Mouse (Mus musculus) cortical plate, adult 2 months (tissue): ENCODE measurements around the gene Gng13.

Experiments
- CTCF ChIP-seq: fragments of 200-500 bp; IDR thresholded peaks from 2 replicates; pipeline ENCODE4 v1.5.1; 2011; ENCODE audit warnings: mild to moderate bottlenecking, control low read depth, low read length; ENCODE audit not compliant: insufficient read depth; ENCODE audit errors: extremely low read depth
- POLR2A ChIP-seq: fragments of 200-500 bp; IDR thresholded peaks from 2 replicates; pipeline ENCODE4 v1.6.1; 2011; ENCODE audit warnings: mild to moderate bottlenecking, low read length, control low read depth; ENCODE audit not compliant: insufficient read depth; ENCODE audit errors: extremely low read depth

- TF ChIP-seq CTCF, result no peak
- no peak for TF ChIP-seq POLR2A
Observed at GRCm38 (mm10) chr17:25681636-25682035, 35.3 kb upstream of the Gng13 start.
